Mouse (Mus musculus): ENCODE data around the gene Tor1aip2. TPM values are rescaled to one million over a fixed set of nuclear protein-coding genes. Genes with fewer than 3 reads are reported as not detected.

The Tor1aip2 gene
- 342 TPM for polyA plus RNA-seq (2014; fragmentation: Illumina TruSeq; extraction: RNeasy Lipid Tissue Mini Kit (QIAGEN cat#74804); ENCODE audit: low read depth, low replicate concordance)

GRCm38 (mm10) chr1:156035269-156035929 lies at the start of gene Tor1aip2:
Gene Tor1aip2 (plus strand): TSS chr1:156035403.

GRCm38 (mm10) chr1:156035930-156036737 lies 931 bp downstream of the Tor1aip2 start, which contains the start of gene Tor1aip1:
Gene Tor1aip1 (minus strand): TSS chr1:156036480.

Other genes starting within 250 kb of the Tor1aip2 start
- 5.5 TPM for gene Qsox1, start 222.5 kb upstream of the Tor1aip2 start, polyA plus RNA-seq (2014; fragmentation: Illumina TruSeq; extraction: RNeasy Lipid Tissue Mini Kit (QIAGEN cat#74804); ENCODE audit: low read depth, low replicate concordance)
- gene Cep350, start 62.1 kb upstream of the Tor1aip2 start, polyA plus RNA-seq (2014; fragmentation: Illumina TruSeq; extraction: RNeasy Lipid Tissue Mini Kit (QIAGEN cat#74804); ENCODE audit: low read depth, low replicate concordance), result 43.3 TPM
- 68.4 TPM for gene Tor1aip1, start 1.1 kb downstream of the Tor1aip2 start, polyA plus RNA-seq (2014; fragmentation: Illumina TruSeq; extraction: RNeasy Lipid Tissue Mini Kit (QIAGEN cat#74804); ENCODE audit: low read depth, low replicate concordance)
- 0.95 TPM for gene Fam163a, start 169.6 kb downstream of the Tor1aip2 start, polyA plus RNA-seq (2014; fragmentation: Illumina TruSeq; extraction: RNeasy Lipid Tissue Mini Kit (QIAGEN cat#74804); ENCODE audit: low read depth, low replicate concordance)

All from sigmoid colon, adult 10 weeks (tissue).